Mouse (Mus musculus) MEL (cell line): ENCODE results near the gene Suox. TPM values are rescaled to one million over a fixed set of nuclear protein-coding genes. Genes with fewer than 3 reads are reported as not detected.

Experiments
- DNase-seq: peaks from one replicate; pipeline ENCODE4 v3.0.0; 2011; ENCODE audit warnings: low read depth, low spot score
- H3K27ac ChIP-seq: 2 replicates; pipeline ENCODE4 v1.5.1; 2012; ENCODE audit warnings: low read depth, mild to moderate bottlenecking, control low read depth, low read length, moderate library complexity; ENCODE audit not compliant: control insufficient read depth
- H3K27me3 ChIP-seq, 2 experiments: fragments of 150-350 bp in 1 of 2; sonication (generic) in 1 of 2; 2 replicates each; pipeline ENCODE4 v1.6.1; 2012; ENCODE audit warnings: low read length in 2 of 2, mild to moderate bottlenecking in 2 of 2, improper control_type of control experiment in 1 of 2, moderate library complexity in 1 of 2; ENCODE audit not compliant: insufficient read depth in 2 of 2, control insufficient read depth in 1 of 2
- H3K36me3 ChIP-seq, 2 experiments: 2 replicates each; pipeline ENCODE4 v1.6.1; 2012 to 2014; ENCODE audit warnings: low read length in 2 of 2, improper control_type of control experiment in 1 of 2, inconsistent platforms in 1 of 2, mild to moderate bottlenecking in 1 of 2; ENCODE audit not compliant: insufficient read depth in 2 of 2, control insufficient read depth in 1 of 2
- H3K4me1 ChIP-seq, 2 experiments: fragments of 150-350 bp in 1 of 2; sonication (generic) in 1 of 2; 2 replicates each; pipeline ENCODE4 v1.6.1; 2012; ENCODE audit warnings: low read length in 2 of 2, improper control_type of control experiment in 1 of 2, mild to moderate bottlenecking in 1 of 2; ENCODE audit not compliant: insufficient read depth in 2 of 2, control insufficient read depth in 1 of 2
- H3K4me3 ChIP-seq, 2 experiments: fragments of 150-350 bp in 1 of 2; sonication (generic) in 1 of 2; 2 replicates each; pipeline ENCODE4 v1.5.1; 2012; ENCODE audit warnings: low read depth in 2 of 2, low read length in 2 of 2, mild to moderate bottlenecking in 2 of 2, moderate library complexity in 2 of 2, control low read depth in 1 of 2, improper control_type of control experiment in 1 of 2; ENCODE audit not compliant: control insufficient read depth in 1 of 2, insufficient read depth in 1 of 2
- H3K79me2 ChIP-seq: 2 replicates; pipeline ENCODE4 v1.6.1; 2012; ENCODE audit warnings: mild to moderate bottlenecking, low read length, moderate library complexity; ENCODE audit not compliant: control insufficient read depth, poor library complexity, insufficient read depth
- H3K9ac ChIP-seq: 2 replicates; pipeline ENCODE4 v1.6.1; 2012; ENCODE audit warnings: low read depth, mild to moderate bottlenecking, control low read depth, low read length, moderate library complexity; ENCODE audit not compliant: control insufficient read depth, poor library complexity, severe bottlenecking
- H3K9me3 ChIP-seq: fragments of 150-350 bp; sonication (generic); replicated peaks from 2 replicates; pipeline ENCODE4 v1.6.1; 2012; ENCODE audit warnings: mild to moderate bottlenecking, low read length, improper control_type of control experiment, moderate library complexity; ENCODE audit not compliant: insufficient read depth
- BHLHE40 ChIP-seq: IDR thresholded peaks from 2 replicates; pipeline ENCODE4 v1.6.1; 2012; ENCODE audit warnings: low read depth, mild to moderate bottlenecking, inconsistent platforms, low read length, improper control_type of control experiment, borderline replicate concordance
- CHD1 ChIP-seq: IDR thresholded peaks from 2 replicates; pipeline ENCODE4 v1.6.1; 2012; ENCODE audit warnings: low read depth, mild to moderate bottlenecking, inconsistent platforms, low read length, improper control_type of control experiment
- CHD2 ChIP-seq: IDR thresholded peaks from 2 replicates; pipeline ENCODE4 v1.6.1; 2011; ENCODE audit warnings: low read length, improper control_type of control experiment
- CTCF ChIP-seq, 3 experiments: IDR thresholded peaks in 2 of 3; conservative IDR thresholded peaks in 1 of 3; 2 replicates each; pipeline ENCODE4 v1.5.1; 2011 to 2012; ENCODE audit warnings: low read length in 3 of 3, low read depth in 2 of 3, mild to moderate bottlenecking in 2 of 3, improper control_type of control experiment in 1 of 3, inconsistent platforms in 1 of 3, mixed read lengths in 1 of 3, moderate library complexity in 1 of 3; ENCODE audit not compliant: control insufficient read depth in 1 of 3, insufficient read depth in 1 of 3, poor library complexity in 1 of 3, severe bottlenecking in 1 of 3
- E2F4 ChIP-seq: IDR thresholded peaks from 2 replicates; pipeline ENCODE4 v1.6.1; 2011; ENCODE audit warnings: low read depth, low read length, improper control_type of control experiment, borderline replicate concordance
- GATA1 ChIP-seq: IDR thresholded peaks from 2 replicates; pipeline ENCODE4 v1.6.1; 2011; ENCODE audit warnings: low read depth, low read length, improper control_type of control experiment
- HCFC1 ChIP-seq: IDR thresholded peaks from 2 replicates; pipeline ENCODE4 v1.6.1; 2012; ENCODE audit warnings: low read depth, mild to moderate bottlenecking, inconsistent platforms, low read length, improper control_type of control experiment, moderate library complexity
- JUND ChIP-seq: IDR thresholded peaks from 2 replicates; pipeline ENCODE4 v1.6.1; 2011; ENCODE audit warnings: low read depth, mild to moderate bottlenecking, improper control_type of control experiment, low read length
- KAT2A ChIP-seq: conservative IDR thresholded peaks from 2 replicates; pipeline ENCODE4 v1.6.1; 2012; ENCODE audit warnings: low read depth, low read length, improper control_type of control experiment, inconsistent platforms
- MAX ChIP-seq: IDR thresholded peaks from 2 replicates; pipeline ENCODE4 v1.6.1; 2011; ENCODE audit warnings: low read length, improper control_type of control experiment
- MAZ ChIP-seq: IDR thresholded peaks from 2 replicates; pipeline ENCODE4 v1.6.1; 2012; ENCODE audit warnings: low read depth, mild to moderate bottlenecking, inconsistent platforms, low read length, improper control_type of control experiment
- MEF2A ChIP-seq: IDR thresholded peaks from 2 replicates; pipeline ENCODE4 v1.6.1; 2014; ENCODE audit warnings: low read depth, mild to moderate bottlenecking, inconsistent platforms, low read length, improper control_type of control experiment; ENCODE audit not compliant: poor library complexity, insufficient replicate concordance, severe bottlenecking; ENCODE audit errors: extremely low read depth
- MXI1 ChIP-seq: IDR thresholded peaks from 2 replicates; pipeline ENCODE4 v1.6.1; 2011; ENCODE audit warnings: mild to moderate bottlenecking, low read depth, low read length, improper control_type of control experiment
- MYC ChIP-seq: IDR thresholded peaks from 2 replicates; pipeline ENCODE4 v1.6.1; 2011; ENCODE audit warnings: low read depth, mild to moderate bottlenecking, low read length, improper control_type of control experiment, moderate library complexity
- POLR2A ChIP-seq, 2 experiments: IDR thresholded peaks; 2 replicates each; pipeline ENCODE4 v1.6.1; 2011 to 2012; ENCODE audit warnings: low read length in 2 of 2, mild to moderate bottlenecking in 2 of 2, control low read depth in 1 of 2, improper control_type of control experiment in 1 of 2, low read depth in 1 of 2, moderate library complexity in 1 of 2; ENCODE audit not compliant: control insufficient read depth in 1 of 2, insufficient read depth in 1 of 2, poor library complexity in 1 of 2
- SIN3A ChIP-seq: IDR thresholded peaks from 2 replicates; pipeline ENCODE4 v1.6.1; 2012; ENCODE audit warnings: low read length, improper control_type of control experiment, inconsistent platforms
- SMC3 ChIP-seq: IDR thresholded peaks from 2 replicates; pipeline ENCODE4 v1.6.1; 2011; ENCODE audit warnings: low read depth, low read length, improper control_type of control experiment
- TBP ChIP-seq: IDR thresholded peaks from 2 replicates; pipeline ENCODE4 v1.8.0; 2011; ENCODE audit warnings: low read depth, low read length, improper control_type of control experiment
- UBTF ChIP-seq: IDR thresholded peaks from 2 replicates; pipeline ENCODE4 v1.6.1; 2012; ENCODE audit warnings: low read depth, mild to moderate bottlenecking, inconsistent platforms, low read length, improper control_type of control experiment, moderate library complexity, borderline replicate concordance; ENCODE audit not compliant: insufficient read depth
- USF1 ChIP-seq: IDR thresholded peaks from 2 replicates; pipeline ENCODE4 v1.6.1; 2014; ENCODE audit warnings: low read depth, mild to moderate bottlenecking, inconsistent platforms, low read length, improper control_type of control experiment, moderate library complexity
- ZMIZ1 ChIP-seq: IDR thresholded peaks from 2 replicates; pipeline ENCODE4 v1.6.1; 2012; ENCODE audit warnings: low read depth, mild to moderate bottlenecking, inconsistent platforms, low read length, improper control_type of control experiment, moderate library complexity
- ZNF384 ChIP-seq: IDR thresholded peaks from 2 replicates; pipeline ENCODE4 v1.6.1; 2012; ENCODE audit warnings: low read depth, mild to moderate bottlenecking, inconsistent platforms, low read length, improper control_type of control experiment
- polyA plus RNA-seq, 2 experiments: library from polyadenylated mRNA; stranded (reverse) in 1 of 2; unstranded in 1 of 2; fragments of >175 nt in 1 of 2; fragments of >200 nt in 1 of 2; gene quantifications; 2 replicates each; pipeline versions ENCODE4 v1.2.1 to v1.2.4; 2012; ENCODE audit warnings: low replicate concordance in 2 of 2, low read depth in 1 of 2; ENCODE audit not compliant: insufficient read length in 2 of 2, insufficient read depth in 1 of 2, missing spikeins in 1 of 2
- total RNA-seq: library from RNA; depleted of rRNA; stranded (reverse); fragments of 300-350 nt; gene quantifications from 2 replicates; pipeline ENCODE4 v1.2.3, GENCODE M21; 2012

Gene Suox
- total and polyA plus RNA-seq, 3 experiments = 4.7 to 7.2 TPM; not detected in 1

DNA sequence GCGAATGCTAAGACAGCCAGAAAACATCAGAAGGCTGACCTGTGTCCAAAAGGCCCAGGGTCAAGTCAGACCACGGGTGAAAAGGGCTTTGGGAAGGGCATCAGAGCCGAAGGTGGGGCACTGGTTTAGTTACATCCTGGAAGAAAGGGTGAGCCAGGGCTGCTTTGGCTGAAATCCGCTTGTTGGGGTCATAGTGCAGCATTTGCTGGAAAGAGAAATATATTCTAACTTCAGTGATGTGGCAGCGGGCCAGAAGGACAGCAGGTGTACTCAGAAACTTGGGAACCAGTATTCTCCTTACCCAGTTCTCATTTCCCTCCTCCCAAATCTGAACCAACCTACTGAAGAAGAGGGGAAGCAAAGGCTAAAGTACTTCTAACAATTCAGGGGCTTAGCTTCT is 25.1 kb upstream of the Suox start:
- DNase-seq = no peak
- H3K4me1 ChIP-seq = peaks cover 13 to 14% of the 10 kb centered on the region in 2 experiments
- no peak overlapping the region for H3K4me3 ChIP-seq
- no peaks in the 10 kb centered on the region for H3K27me3 ChIP-seq
- H3K79me2 ChIP-seq = peaks cover 9% of the 10 kb centered on the region
- peaks cover 1 to 26% of the 10 kb centered on the region in 2 experiments for H3K36me3 ChIP-seq
- no peak overlapping the region for H3K9ac ChIP-seq
- H3K9me3 ChIP-seq = no peaks in the 10 kb centered on the region
- no peak for TF ChIP-seq E2F4
- H3K27ac ChIP-seq = no peak overlapping the region

DNA sequence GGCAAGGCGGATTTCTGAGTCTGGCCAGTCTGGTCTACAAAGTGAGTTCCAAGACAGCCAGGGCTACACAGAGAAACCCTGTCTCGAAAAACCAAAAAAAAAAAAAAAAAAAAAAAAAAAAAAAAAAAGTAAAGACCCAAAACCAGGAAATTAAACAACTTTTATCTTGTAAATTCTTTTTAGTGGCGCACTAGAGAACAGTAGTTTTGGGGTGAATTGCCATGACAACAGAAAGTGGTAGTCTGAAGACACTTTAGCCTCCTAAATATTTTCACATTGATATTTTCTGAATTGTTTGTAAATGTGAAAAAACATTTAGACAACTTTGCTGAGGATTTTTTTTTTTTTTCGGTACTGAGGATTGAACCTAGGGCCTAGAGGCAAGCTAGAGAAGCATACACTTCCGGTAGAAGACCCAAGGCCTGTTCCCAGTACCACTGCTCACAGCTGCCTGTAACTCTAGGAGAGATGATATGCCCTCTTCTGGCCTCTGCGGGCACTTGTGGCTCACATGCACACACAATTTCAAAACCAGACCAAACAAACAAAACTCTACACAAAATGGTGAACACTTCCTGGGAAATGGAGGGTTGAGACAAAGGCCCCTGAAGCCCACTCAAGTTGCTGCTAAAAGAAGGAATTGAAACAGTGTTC is 23.3 kb upstream of the Suox start:
- H3K27me3 ChIP-seq = no peaks in the 10 kb centered on the region
- H3K9ac ChIP-seq = no peak overlapping the region
- peaks cover 0 to 12% of the 10 kb centered on the region in 2 experiments for H3K36me3 ChIP-seq
- H3K4me1 ChIP-seq = peaks cover under 1 to 4% of the 10 kb centered on the region in 2 experiments; a peak in 2 of 4 replicates
- H3K79me2 ChIP-seq = peaks cover 4% of the 10 kb centered on the region; the same call in 1 of the 2 replicates
- TF ChIP-seq CTCF (IDR thresholded peaks at IDR 0.05 in 2 of 3, conservative IDR thresholded peaks at IDR 0.05 in 1 of 3; ENCODE audit: control insufficient read depth in 1 of 3, insufficient read depth in 1 of 3, low read depth in 2 of 3, low read length in 3 of 3, poor library complexity in 1 of 3, severe bottlenecking in 1 of 3) = 0 out of 6 replicates have a peak, but pooled peaks of 1 of the 3 experiments have one; percentile 2
- TF ChIP-seq SMC3 = no peak
- peak; percentile 71 for TF ChIP-seq ZNF384
- no peak for TF ChIP-seq MAZ
- TF ChIP-seq, all 39 proteins: peak for 2
- peak; percentile 23 for DNase-seq
- Histone ChIP-seq H3K9me3 (no peaks in the 10 kb centered on the region), H3K27ac (no peak overlapping the region), H3K4me3 (no peak overlapping the region)

DNA sequence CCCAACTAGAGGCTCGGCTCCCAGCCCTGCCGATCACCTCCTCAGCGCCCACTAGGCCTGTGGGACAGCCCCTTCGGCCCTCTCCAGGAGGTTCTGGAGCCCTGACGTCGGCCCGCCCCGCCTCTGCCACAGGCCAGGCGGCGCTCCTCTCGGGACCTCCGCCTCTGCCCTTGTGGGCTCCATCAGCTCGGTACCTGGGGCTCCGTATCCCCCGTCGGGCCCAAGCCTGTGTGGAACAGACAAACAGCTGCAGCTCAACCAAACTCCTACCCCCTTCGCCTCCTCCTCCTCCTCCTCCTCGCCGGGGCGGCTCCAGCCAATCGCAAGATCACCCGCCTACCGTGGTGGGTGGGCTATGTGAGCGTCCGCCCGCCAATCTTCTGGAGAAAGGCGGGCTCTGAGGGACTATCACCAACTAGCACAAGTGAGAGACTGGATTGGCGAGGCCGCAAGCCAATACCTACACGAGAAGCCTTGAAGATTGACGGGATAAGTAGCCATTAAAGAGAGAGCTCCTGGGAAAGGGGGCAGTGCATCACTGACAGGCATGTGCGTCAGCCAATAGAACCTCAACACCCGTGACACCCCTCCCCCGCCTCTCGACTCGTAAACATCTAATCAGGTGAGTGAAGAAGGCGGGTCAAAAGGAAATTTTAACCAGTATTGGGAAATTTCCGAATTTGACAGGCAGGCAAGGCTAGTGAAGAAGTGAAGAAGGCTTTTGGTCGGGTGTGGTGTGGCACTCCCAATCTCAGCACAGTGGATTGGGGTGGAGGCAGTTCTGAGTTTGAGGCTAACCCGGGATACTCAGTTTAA is 22.3 kb upstream of the Suox start, which contains the start of gene Rab5b:
TSS of gene Rab5b (minus strand) at position 273 of the 816 bp plus-strand sequence.
- Histone ChIP-seq H3K27me3 (no peaks in the 10 kb centered on the region), H3K4me3 (peak within 1 kb of the TSS; percentile 83 to 89), H3K36me3 (peaks cover 0 to 9% of the 10 kb centered on the region in 2 experiments; a peak in 3 of 4 replicates), H3K9me3 (no peaks in the 10 kb centered on the region), H3K27ac (peak within 1 kb of the TSS; percentile 35), H3K4me1 (peaks cover 0 to 4% of the 10 kb centered on the region in 2 experiments; a peak in 2 of 4 replicates), H3K79me2 (peaks cover 4% of the 10 kb centered on the region; the same call in 1 of the 2 replicates), H3K9ac (peak within 1 kb of the TSS; percentile 73)
- DNase-seq = peak; percentile 99
- TF ChIP-seq SMC3 = no peak
- peak; percentile 86 for TF ChIP-seq HCFC1
- no peak; the same call in 1 of the 2 replicates for TF ChIP-seq JUND
- peak; percentile 65 for TF ChIP-seq KAT2A
- TF ChIP-seq GATA1 = peak; percentile 71
- TF ChIP-seq MYC = no peak
- peak; percentile 43 for TF ChIP-seq SIN3A
- TF ChIP-seq CHD2 = peak; percentile 96
- peak; percentile 88; the same call in 1 of the 2 replicates for TF ChIP-seq UBTF
- no peak for TF ChIP-seq BHLHE40
- no peak for TF ChIP-seq CHD1
- 0 out of 2 replicates have a peak, but pooled peaks have one; percentile 30 for TF ChIP-seq ZMIZ1
- TF ChIP-seq POLR2A (IDR thresholded peaks at IDR 0.05; ENCODE audit: control insufficient read depth in 1 of 2, insufficient read depth in 1 of 2, low read depth in 1 of 2, low read length in 2 of 2, poor library complexity in 1 of 2) = peak; percentile 61 to 87; a peak in 3 of 4 replicates
- peak; percentile 86 for TF ChIP-seq MAX
- peak; percentile 73 for TF ChIP-seq MAZ
- 0 out of 2 replicates have a peak, but pooled peaks have one; percentile 13 for TF ChIP-seq MXI1
- TF ChIP-seq MEF2A = no peak
- TF ChIP-seq TBP = peak; percentile 68
- peak; percentile 20; the same call in 1 of the 2 replicates for TF ChIP-seq ZNF384
- TF ChIP-seq USF1 = peak; percentile 62; the same call in 1 of the 2 replicates
